Mouse (Mus musculus): ENCODE measurements around the gene Trim47.

Gene Trim47

GRCm38 (mm10) chr11:116088188-116088587, 38.8 kb downstream of the Trim47 start:
- DNase-seq (ENCODE audit: low spot score in 2 of 2) = no peak

DNA sequence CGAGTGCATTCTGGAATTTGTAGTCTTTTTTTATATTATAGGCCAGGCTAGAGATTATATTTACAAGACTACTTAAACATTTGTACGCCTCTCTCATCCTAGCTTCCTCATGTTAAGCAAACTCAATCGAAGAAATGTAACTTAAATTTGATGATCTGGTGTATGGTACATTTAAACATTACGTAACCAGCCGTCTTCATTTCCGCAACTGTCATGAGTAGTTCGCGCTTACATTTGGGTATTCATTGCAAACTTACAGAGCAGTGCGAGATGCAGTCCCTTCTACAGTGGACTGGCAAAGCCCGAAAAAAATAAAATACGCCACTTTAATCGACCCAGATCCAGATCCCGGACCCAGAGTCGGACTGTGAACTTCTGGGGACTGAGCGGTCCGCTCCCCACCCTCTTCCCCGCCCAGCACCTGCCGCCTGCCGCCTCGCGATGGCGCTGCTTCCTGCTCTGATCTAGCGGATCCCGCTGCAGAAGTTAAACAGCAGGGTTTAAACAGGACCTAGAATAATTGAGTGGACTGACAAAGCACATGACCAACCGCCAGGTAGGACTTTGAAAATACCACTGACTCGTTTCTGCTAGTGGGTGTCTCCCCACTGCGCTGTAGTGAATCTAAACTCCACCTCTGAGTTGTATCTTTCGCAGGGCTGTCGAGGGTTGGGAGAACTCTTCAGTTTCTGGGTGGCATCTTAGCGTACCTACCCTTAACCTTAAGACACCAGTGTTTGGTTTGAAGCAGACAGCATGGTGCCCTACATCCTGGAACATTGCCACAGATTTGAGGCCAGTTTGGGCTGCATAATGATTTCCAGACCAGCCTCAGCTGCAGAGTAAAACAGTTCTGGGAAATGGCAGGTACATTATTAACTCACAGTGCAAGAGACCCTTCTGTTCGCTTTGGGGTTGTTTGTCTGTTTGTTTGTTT, 39.5 kb downstream of the Trim47 start:
- DNase-seq (ENCODE audit: low spot score in 2 of 2) = peak; percentile 68 to 82

GRCm38 (mm10) chr11:116086258-116087193, 40.5 kb downstream of the Trim47 start, which contains the start of gene Wbp2:
Gene Wbp2, minus strand, starts transcription at chr11:116086995.
- DNase-seq (ENCODE audit: low spot score in 2 of 2) = peak; percentile 94 to 99

GRCm38 (mm10) chr11:116084166-116084565, 42.8 kb downstream of the Trim47 start:
- DNase-seq (ENCODE audit: low spot score in 2 of 2) = no peak

DNA sequence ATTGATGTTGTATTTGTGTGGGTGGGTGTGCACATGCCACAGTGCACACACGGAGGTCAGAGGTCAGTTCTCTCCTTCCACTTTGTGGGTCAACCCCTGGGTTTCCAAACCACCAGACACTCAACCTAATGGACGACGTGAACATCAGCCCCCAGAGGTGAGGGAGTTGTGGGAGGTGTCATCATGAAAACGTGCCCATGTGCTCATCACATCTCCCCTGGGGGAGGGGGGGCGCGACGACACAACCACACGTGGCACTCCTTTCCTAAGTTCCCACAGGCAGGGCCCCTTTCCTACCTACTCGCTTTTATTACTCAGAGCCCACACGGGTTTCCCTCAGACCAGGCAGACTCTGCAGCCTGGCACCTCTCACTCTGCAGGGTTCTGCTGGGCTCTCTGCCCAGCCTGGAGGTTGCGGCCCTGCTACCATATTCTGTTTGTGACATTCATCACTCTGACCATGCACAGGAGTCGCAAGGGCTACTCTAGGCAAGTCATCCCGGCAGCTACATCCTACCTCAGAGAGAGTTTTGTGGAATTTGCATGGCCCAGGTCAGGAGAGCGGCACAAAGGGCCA, 43.8 kb downstream of the Trim47 start:
- no peak for DNase-seq (ENCODE audit: low spot score in 2 of 2)

DNA sequence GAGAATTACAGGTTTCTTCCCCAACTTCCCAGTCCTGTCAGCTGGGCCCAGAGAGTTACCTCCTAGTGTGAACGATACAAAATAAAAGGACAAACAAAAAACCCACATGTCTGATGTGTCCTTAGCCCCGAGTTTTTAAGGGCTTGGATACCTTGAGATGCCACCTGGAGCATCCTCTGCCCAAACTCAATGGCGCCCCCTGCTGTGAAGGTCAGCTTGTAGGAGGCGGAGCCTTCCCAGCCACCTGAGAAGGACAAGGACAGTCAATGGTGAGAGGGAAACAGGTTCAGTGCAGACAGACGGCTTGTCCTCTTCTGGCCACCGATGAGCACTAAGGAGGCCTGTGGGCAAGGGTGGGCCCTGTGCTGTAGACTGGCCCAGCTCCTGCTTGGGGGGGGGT, 45.9 kb downstream of the Trim47 start:
- no peak for DNase-seq (ENCODE audit: low spot score in 2 of 2)

DNA sequence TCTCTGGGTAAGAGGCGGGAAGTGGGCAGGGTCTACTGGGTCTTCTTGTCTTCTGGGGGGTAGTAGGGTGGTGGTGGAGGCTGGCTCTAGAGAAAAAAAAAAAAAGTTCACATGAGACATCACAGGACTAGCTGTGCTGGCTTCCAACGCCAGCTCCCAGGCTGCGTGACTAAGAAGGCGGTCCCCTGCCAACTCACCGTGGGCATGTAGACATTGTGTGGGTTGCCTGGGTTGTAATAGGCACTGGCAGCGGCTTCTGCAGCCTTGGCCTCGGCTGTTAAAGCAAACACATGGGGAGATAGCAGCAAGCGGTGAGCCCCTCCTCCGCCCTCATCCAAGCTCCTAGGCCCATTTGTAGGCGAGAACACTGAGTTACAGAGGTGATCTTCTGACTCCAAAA, 47.5 kb downstream of the Trim47 start:
- DNase-seq (ENCODE audit: low spot score in 2 of 2) = peak in 1 of 2 experiments; percentile 58

GRCm38 (mm10) chr11:116078676-116079320, 48.2 kb downstream of the Trim47 start:
- DNase-seq (ENCODE audit: low spot score in 2 of 2) = no peak

- DNase-seq (ENCODE audit: low spot score in 2 of 2) = no peak
These were observed 48.8 kb downstream of the Trim47 start for GRCm38 (mm10) chr11:116078221-116078620.

DNA sequence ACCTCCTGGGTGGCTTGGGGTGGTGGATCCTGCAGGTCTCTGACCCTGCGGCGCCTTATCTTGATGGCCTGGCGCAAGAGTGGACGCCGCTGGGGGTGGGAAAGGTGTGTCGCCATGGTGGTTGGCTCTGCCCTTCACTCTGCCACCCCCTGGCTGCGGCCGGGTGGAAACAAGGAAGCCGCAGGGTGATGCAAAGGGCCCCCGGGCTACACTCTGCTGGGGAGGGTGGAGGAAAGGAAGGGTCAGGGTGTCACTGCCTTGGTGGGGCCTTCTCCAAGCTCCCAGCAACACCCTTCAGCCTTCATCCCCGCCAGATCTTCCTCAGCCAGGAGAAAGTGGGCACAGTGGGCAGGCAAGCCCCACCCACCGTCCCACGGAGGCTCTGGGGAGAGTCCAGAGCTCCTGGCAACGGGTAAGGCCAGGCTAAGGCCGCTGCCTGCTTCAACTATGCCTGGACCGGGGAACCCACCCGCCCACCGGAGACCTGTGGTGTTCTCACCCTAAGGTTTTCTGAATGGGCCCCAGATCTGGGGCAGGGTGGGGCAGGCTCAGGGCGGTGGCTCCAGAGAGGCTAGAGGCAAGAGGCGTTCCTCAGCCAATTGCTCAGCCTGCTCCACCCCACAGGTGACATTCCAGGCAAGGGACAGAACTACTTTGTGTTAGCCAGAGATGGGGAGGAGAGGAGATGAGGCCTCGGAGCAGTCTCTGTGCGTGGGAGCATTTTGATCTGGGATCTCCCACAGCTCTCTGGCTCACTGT, 49.4 kb downstream of the Trim47 start, which contains the start of gene Unc13d:
Gene Unc13d, minus strand, starts transcription at position 516 of the 759 bp plus-strand sequence.
- no peak for DNase-seq (ENCODE audit: low spot score in 2 of 2)

DNA sequence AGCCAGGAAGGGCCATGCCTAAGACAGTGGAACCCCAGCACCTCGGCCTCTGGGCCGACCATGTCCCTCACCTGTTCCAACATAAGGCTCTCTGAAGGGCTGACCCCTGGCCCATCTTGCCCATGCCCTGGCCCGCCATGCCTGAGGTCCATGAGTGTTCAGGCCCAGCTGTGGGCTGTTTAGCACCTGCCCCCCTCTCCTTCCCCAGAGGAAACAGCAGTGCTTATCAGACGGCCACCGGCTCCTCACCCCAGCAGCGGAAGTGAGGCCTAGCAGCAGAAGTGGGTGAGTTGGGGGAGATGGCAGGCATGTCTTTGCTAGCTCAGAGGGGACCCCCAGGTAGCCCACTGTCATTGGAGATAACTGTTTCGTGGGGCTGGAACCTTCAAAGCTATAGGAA, 50.2 kb downstream of the Trim47 start:
- DNase-seq (ENCODE audit: low spot score in 2 of 2) = no peak

DNA sequence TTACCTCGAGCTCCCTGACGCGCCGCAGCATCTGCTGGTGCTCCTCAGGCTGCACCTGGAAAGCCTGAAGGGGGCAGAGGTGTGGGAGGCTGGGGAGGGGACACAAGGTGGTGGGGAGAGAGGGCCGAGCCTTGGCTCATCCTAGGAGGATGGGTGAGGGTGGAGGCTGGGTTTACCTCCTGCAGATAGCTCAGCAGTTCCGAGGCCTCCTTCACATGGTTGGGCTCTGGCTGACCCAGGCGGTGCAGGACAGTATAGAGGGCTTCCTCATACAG, 50.8 kb downstream of the Trim47 start:
- DNase-seq (ENCODE audit: low spot score in 2 of 2) = no peak

GRCm38 (mm10) chr11:116075539-116076265, 51.3 kb downstream of the Trim47 start:
- no peak for DNase-seq (ENCODE audit: low spot score in 2 of 2)

GRCm38 (mm10) chr11:116074436-116074991, 52.5 kb downstream of the Trim47 start:
- no peak for DNase-seq (ENCODE audit: low spot score in 2 of 2)

- DNase-seq (ENCODE audit: low spot score in 2 of 2) = no peak
These were observed 54.4 kb downstream of the Trim47 start for GRCm38 (mm10) chr11:116072608-116073007.

DNA sequence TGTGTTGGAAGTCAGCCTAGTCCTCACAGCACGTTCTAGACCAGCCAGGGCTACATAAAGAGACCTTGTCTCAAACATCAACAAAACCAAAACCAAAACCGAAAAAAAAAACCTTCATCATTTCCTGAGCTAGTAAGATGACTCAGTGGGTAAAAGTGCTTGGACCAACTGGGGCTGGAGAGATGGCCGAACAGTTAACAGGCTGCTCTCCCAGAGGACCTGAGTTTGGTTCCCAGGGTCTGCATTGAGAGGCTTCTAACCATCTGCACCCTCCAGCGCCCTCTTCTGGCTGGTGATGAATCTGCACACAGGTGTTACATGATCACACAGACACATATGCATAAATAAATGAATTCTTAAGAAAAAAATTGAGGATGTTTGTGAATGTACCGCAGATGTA, 55.5 kb downstream of the Trim47 start:
- DNase-seq (ENCODE audit: low spot score in 2 of 2) = no peak

DNA sequence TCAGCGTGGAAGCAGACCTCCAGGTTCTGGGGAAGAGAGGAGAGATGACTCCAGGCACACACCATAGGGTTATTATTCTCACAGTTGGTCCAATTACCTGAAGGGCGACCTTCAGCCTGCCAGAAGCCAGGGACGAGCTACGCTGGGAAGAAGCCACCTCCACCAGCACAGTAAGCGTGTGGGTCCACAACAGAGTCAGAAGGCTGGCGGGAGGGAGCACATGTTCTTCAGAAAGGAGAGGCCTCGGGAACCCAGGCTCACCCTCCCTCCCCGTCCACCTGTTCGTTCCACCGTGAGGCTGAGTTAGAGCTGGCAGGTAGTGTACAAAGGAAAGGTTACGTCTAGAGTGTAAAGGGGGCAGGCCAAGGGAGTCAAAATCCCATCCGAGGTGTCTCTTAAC, 61.7 kb downstream of the Trim47 start:
- no peak for DNase-seq (ENCODE audit: low spot score in 2 of 2)

- no peak for DNase-seq (ENCODE audit: low spot score in 2 of 2)
These were observed 62.7 kb downstream of the Trim47 start for GRCm38 (mm10) chr11:116064187-116064867.

DNA sequence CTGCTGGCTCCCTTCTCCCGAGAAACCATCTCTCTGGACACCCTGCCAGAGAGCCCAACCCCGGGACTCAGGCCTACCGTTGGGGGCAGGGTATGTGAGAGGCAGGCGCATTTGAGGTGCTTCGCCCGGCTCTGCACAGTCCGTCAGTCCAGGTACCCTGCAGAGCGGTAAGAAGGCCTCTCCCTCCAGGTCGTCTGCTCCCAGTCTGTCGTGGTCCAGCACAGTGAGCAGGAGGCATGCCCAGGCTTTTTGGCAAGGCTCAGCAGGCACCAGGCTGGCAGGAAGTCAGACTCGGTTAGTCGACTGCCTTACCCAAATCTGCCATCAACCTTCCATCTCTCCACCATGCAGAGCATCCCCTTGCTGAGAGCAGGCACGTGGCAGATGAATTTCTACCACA, 63.4 kb downstream of the Trim47 start:
- DNase-seq (ENCODE audit: low spot score in 2 of 2) = no peak

Data from frontal cortex, postnatal 14 days (tissue).